In genomic region chr13:60941884-60942283, GRCm38 (mm10) we compare ENCODE assay signal across 19 mouse cellular contexts. TPM values are rescaled to one million over a fixed set of nuclear protein-coding genes. Genes with fewer than 3 reads are reported as not detected.
"Had no signal": no experiment of that assay in that cellular context is flagged by ENCODE, and none has a peak within 500 bp of the region (broad histone marks: within the 10 kb centered on the region; RNA-seq: fewer than 3 reads in every experiment).

TSS of gene Tpbpa (minus strand) at chr13:60941984.

RNA-seq across cellular contexts. Expression of gene Tpbpa, which starts in this region (rescaled TPM):
- polyA plus RNA-seq: cortical plate, adult 2 months; embryonic facial prominence, embryonic 10.5 days; embryonic facial prominence, embryonic 11.5 days; embryonic facial prominence, embryonic 12.5 days; embryonic facial prominence, embryonic 13.5 days; embryonic facial prominence, embryonic 14.5 days; embryonic facial prominence, embryonic 15.5 days; erythroblast, embryonic 14.5 days; forebrain, embryonic 10.5 days; forebrain, embryonic 11.5 days; forebrain, embryonic 12.5 days; forebrain, embryonic 13.5 days; forebrain, embryonic 14.5 days; forebrain, embryonic 15.5 days; forebrain, embryonic 16.5 days; forebrain, postnatal 0 days; gonadal fat pad, adult 2 months; heart, adult 2 months; heart, embryonic 10.5 days had no signal
